Mouse (Mus musculus) layer of hippocampus, adult 8-10 months (tissue): ENCODE results near the gene Prpf6. TPM values are rescaled to one million over a fixed set of nuclear protein-coding genes. Genes with fewer than 3 reads are reported as not detected.
A peak's percentile ranks its signal among the peaks of the same experiment; 100 is the strongest.

Source experiments
- DNase-seq, 2 experiments: peaks; one replicate each; pipeline ENCODE4 v3.0.0; 2022; ENCODE audit warnings: low spot score in 2 of 2
- total RNA-seq, 4 experiments: library from RNA; stranded (reverse); gene quantifications; 2 replicates each; pipeline ENCODE4 v1.2.4; 2022

The Prpf6 gene
- total RNA-seq, 4 experiments from 2014 or later = 59.5 to 63.3 (median 59.8) TPM

- no peak for DNase-seq
These were observed 4.7 kb downstream of the Prpf6 start for GRCm38 (mm10) chr2:181596221-181596960.

GRCm38 (mm10) chr2:181597378-181598061, 5.9 kb downstream of the Prpf6 start:
- no peak for DNase-seq

DNA sequence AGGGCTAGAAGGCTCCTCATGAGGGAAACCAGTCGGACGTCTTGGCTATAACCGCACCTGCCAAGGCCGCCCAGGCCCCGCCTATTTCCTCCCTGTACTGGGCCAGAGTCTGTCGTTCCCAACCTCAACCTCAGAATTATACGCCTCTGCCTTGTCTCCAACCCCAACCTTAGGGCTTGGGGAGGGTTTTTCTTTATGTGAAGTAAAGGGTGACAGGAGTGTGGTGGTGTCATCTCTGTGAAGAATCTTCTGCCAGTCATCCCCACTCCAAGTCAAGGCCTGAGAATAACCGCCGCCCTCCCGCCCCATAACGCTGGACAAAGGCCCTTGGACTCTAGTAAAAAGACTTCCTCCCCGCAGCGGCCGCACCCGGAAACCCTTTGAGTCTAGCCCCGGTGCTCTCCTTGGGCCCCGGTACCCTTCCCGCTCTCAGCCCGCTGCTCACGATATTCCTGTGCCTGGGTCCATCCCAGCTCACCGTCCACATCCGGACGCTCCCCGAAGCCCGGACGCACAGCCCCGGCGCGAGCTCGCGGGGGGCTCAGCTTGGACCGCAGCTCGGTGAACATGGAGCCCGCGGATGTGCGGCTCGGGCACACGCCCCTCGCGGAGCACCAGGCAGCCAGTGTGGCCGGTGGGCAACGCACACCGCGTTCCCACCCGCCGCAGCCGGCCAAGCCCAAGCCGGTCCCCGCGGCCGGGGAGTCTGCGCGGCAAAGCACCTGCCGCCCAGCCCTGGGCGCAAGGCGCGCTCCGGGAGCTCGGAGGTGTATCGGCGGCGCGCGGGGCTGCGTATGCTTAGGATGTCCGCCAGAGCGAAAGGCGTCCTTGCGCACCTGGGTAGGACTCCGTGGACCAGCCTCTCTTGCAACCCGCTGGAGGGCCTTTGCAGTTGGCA, 7.0 kb downstream of the Prpf6 start, which contains the start of gene Samd10:
Gene Samd10 (minus strand): TSS at position 759 of the 898 bp plus-strand sequence.
- peak in 1 of 2 experiments; percentile 57 for DNase-seq

DNA sequence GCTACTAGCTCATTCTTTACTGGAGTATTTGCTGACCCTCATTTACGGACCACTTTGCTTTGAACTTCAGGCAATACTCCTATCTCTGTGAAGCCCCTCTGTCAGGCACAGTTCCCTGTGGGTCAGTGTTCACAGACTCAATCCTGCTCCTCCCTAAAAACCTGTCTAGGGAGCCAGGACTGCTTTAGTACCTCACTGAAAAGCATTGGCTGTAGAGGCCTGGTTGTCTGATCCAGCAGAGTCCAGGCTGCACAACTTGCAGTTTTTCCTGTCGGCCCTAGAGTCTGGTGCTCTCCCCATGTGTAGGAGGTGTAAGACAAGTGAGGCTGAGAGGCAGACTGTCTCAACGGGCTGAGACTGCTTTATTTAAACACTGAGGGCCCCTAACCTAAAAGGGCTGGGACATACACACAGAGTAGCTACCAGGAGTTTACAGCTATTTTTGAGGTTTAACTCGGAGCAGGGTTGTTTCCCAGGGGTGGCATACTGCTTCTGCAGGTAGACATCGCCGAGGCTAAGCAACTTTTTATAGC, 8.6 kb downstream of the Prpf6 start:
- no peak for DNase-seq

GRCm38 (mm10) chr2:181600828-181601750, 9.4 kb downstream of the Prpf6 start:
- DNase-seq = peak; percentile 97 to 98

DNA sequence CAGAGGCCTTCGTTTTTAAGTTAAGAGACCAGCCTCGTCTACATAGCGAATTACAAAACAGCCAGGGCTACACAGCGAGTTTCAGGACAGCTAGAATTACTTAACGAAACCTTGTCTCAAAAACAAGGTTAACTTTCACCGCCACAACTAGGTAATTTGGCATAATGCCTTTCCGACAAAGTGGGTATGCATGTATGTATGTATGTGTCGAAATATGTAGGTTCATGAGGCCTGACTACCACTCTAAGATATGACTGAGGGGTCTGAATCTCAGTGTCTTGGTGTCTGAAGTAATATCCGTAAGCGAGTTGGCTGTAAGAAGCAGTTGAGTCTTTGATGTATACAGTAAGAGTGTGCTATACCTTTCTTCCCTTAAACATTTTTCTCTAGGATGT, 10.1 kb downstream of the Prpf6 start:
- no peak for DNase-seq

- DNase-seq = no peak
These were observed 10.7 kb downstream of the Prpf6 start for GRCm38 (mm10) chr2:181602367-181602766.

DNA sequence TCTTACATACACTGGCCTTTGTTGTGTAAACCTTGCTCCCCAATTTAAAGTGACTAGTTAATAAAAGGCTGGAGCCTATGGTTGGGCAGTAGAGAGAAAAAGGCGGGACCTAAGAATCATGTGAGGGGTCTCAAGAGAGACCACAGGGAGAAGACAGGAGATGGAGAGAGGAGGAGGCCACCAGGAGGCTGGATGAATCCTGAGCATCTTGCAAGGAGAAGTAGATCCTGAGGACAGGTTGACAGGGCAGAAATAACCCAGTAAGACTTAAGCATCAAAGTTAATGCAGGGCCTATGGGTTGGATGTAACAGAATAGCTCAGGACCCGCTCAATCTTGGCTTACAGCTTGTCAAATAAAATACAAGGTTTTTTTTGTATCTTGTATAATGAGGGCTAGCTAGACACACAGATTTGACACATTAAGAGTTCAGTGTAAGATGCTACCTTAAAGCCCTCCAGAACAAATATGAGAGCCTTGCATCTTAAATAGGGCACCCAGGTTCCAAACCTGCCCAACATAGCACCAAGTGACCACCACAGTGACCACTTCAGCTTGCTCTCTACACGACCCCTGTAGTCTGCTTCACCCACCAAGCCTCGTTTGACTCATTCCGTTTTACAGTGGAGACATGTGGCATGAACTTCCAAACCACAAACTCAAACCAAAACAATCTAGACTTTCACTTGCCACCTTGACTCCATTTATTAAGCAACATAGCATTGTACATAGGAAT, 27.3 kb downstream of the Prpf6 start:
- no peak for DNase-seq

DNA sequence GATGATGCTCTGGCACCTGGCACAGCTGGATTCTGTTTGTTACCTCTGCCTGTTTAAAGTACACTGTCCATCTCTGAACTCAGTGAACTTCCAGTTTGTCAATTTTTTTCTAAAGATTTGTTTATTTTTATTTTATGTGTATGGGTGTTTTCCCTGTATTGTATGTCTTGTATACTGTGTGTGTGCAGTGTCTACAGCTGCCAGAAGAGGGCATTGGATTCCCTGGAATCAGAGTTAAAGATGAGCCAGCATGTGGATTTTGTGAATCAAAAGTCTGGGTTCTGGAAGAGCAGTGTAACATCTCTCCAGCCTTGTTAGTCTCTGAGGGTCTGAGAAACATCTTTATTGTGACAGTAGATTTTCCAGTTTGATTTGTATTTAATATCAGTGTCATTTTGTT, 31.7 kb downstream of the Prpf6 start:
- DNase-seq = peak in 1 of 2 experiments; percentile 26

GRCm38 (mm10) chr2:181628471-181628870, 36.8 kb downstream of the Prpf6 start:
- no peak for DNase-seq

- peak in 1 of 2 experiments; percentile 35 for DNase-seq
These were observed 41.0 kb downstream of the Prpf6 start for GRCm38 (mm10) chr2:181632624-181633023.

DNA sequence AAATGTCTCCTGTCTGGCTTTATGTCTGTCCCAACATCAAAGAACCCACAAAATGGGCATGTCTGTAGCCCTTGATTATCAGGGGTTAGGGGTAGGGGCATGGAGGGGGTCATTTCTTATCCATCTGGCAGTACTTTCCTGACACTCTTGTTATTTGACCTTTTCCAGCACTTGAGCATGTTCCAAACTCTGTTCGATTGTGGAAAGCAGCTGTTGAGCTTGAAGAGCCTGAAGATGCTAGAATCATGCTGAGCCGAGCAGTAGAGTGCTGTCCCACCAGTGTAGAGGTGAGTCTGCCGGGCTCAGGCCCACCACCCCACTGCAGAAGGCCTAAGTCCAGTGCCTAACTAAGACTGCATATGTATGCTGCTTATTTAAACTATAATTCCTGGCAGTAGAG, 44.2 kb downstream of the Prpf6 start:
- DNase-seq = no peak

GRCm38 (mm10) chr2:181644361-181644760, 52.7 kb downstream of the Prpf6 start:
- no peak for DNase-seq

DNA sequence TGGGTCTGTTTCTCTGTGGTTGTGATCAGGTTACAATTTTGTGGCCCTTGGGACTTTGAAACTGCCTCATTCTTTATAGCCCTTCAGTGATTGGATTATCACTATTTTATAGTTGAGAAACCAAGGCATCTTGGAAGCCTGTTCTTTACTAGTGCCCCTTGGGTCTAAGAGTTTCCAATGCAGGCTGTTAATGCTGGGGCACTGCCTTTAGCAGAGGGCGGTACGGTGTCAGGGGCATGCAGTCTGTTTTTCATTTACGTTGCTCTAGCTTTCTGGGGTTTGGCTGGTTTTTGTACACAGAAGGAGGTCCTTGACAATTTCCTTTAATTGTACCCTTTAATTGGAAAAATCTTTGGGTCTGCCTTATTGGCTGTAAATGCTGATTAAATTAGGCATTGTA, 54.0 kb downstream of the Prpf6 start:
- DNase-seq = no peak

GRCm38 (mm10) chr2:181646626-181647472, 55.2 kb downstream of the Prpf6 start:
- no peak for DNase-seq

DNA sequence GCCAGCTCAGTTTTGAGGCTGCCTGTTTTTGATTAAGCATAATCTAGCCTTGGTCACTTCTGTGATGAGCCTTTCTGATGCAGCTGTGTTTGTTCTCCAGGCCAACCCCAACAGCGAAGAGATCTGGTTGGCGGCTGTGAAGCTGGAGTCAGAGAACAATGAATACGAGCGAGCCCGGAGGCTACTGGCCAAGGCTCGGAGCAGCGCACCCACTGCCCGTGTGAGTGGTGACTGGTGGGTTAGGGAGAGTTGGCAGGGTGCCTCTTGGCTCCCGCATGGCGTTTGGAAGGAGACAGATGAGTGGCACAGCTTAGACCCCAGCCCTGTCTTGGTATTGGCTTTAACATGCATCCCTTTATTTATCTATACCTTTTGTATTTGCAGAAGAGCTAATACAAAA, 57.3 kb downstream of the Prpf6 start:
- DNase-seq = no peak

GRCm38 (mm10) chr2:181653065-181653464, 61.4 kb downstream of the Prpf6 start:
- no peak for DNase-seq

DNA sequence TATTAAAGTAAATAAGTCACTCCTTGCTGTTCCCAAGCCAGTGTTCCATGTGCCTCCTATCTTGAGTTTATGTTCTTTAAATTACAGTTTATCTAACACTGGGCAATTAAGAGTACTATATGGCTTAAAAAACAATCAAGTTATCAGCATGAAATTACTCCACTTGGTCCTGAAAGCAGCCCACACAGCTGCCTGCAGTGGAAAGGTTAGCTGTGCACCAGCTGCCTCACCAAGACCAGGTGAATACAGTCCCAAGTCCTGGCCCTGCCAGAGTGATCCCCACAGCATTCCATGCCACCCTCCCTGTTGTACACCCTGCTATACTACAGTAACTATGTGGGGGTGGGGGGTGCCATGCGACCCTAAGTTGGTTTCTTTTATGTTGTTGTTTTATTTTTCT, 61.9 kb downstream of the Prpf6 start:
- DNase-seq = no peak

GRCm38 (mm10) chr2:181656734-181657133, 65.1 kb downstream of the Prpf6 start, which contains the start of gene Gm29797:
TSS of gene Gm29797 (plus strand) at chr2:181657034.
- no peak for DNase-seq
